Mouse (Mus musculus) gastrocnemius, postnatal 14 days (tissue): ENCODE results near the gene 9930111J21Rik1. TPM values are rescaled to one million over a fixed set of nuclear protein-coding genes. Genes with fewer than 3 reads are reported as not detected.
"Not testable (repeated sequence)": the region's sequence is repeated elsewhere in the genome, so short reads cannot be mapped to it uniquely, and the experiment has no call there.

Experiments
- DNase-seq: peaks from one replicate; pipeline ENCODE4 v3.0.0; 2021; ENCODE audit warnings: mixed read lengths
- intact Hi-C: fragments of 180-260 bp; cut with DNase I; formaldehyde crosslinking; loops from one replicate; pipeline ENCODE4 v1.15.1; 2025; ENCODE audit warnings: low total_unique reads
- total RNA-seq, 2 experiments: library from RNA; stranded (reverse); gene quantifications; 2 replicates each; pipeline ENCODE4 v1.2.3; 2021

9930111J21Rik1 gene
- total RNA-seq, 2 experiments from 2014 or later: 0.90 to 1.0 TPM

- intact Hi-C loops: not testable (repeated sequence)
Observed at GRCm38 (mm10) chr11:48926437-48926836, 52.8 kb downstream of the 9930111J21Rik1 start.

GRCm38 (mm10) chr11:48923818-48924217, 55.4 kb downstream of the 9930111J21Rik1 start:
- intact Hi-C loops, DNase-seq: not testable (repeated sequence)

More at GRCm38 (mm10) chr11:48926437-48926836, 52.8 kb downstream of the 9930111J21Rik1 start:
- DNase-seq: not testable (repeated sequence)

- DNase-seq: no peak
- intact Hi-C loops: no loop called here
Observed at GRCm38 (mm10) chr11:48918380-48918779, 60.8 kb downstream of the 9930111J21Rik1 start.

- DNase-seq: no peak
- intact Hi-C loops: no loop called here
Observed at GRCm38 (mm10) chr11:48913611-48914010, 65.6 kb downstream of the 9930111J21Rik1 start.

GRCm38 (mm10) chr11:48908459-48908858, 70.7 kb downstream of the 9930111J21Rik1 start:
- intact Hi-C loops: no loop called here
- no peak for DNase-seq

GRCm38 (mm10) chr11:48902021-48902420, 77.2 kb downstream of the 9930111J21Rik1 start, which contains the start of gene Gm5431:
Gene Gm5431, minus strand, starts transcription at chr11:48902214.
- DNase-seq: no peak
- intact Hi-C loops: no loop called here

- intact Hi-C loops, DNase-seq: not testable (repeated sequence)
Observed at GRCm38 (mm10) chr11:48901567-48901930, 77.6 kb downstream of the 9930111J21Rik1 start.

GRCm38 (mm10) chr11:48900654-48901566, 78.3 kb downstream of the 9930111J21Rik1 start:
- intact Hi-C loops, DNase-seq: not testable (repeated sequence)

- intact Hi-C loops: no loop called here
- no peak for DNase-seq
Observed at GRCm38 (mm10) chr11:48898812-48899431, 80.3 kb downstream of the 9930111J21Rik1 start.

Other genes starting within 250 kb of the 9930111J21Rik1 start
- gene Rack1, start 179.1 kb downstream of the 9930111J21Rik1 start, total RNA-seq: 100 to 1,000 TPM; 392 to 429 TPM
- gene Trim41, start 162.0 kb downstream of the 9930111J21Rik1 start, total RNA-seq: 10 to 100 TPM; 16.3 to 21.0 TPM
- gene Trim7, start 153.3 kb downstream of the 9930111J21Rik1 start, total RNA-seq: 100 to 1,000 TPM in 1 of 2 experiments, 10 to 100 TPM in 1; 93.7 to 106 TPM
- gene Gm12184, start 152.7 kb downstream of the 9930111J21Rik1 start, total RNA-seq: 1 to 10 TPM; 2.7 to 3.0 TPM
- gene Irgm1, start 107.7 kb downstream of the 9930111J21Rik1 start, total RNA-seq: 1 to 10 TPM; 6.1 to 7.0 TPM
- gene Gm5431, start 77.2 kb downstream of the 9930111J21Rik1 start, total RNA-seq: under 1 TPM; 0.21 to 0.35 TPM
- gene Psme2b, start 33.2 kb downstream of the 9930111J21Rik1 start, total RNA-seq: 1 to 10 TPM in 1 of 2 experiments, under 1 TPM in 1; 0.82 to 1.2 TPM
- gene Olfr56, start 509 bp downstream of the 9930111J21Rik1 start, total RNA-seq: not detected
- under 1 TPM; 0.13 to 0.47 TPM for gene Gm12185, start 12.8 kb upstream of the 9930111J21Rik1 start, total RNA-seq
- gene Tgtp1, start 14.8 kb upstream of the 9930111J21Rik1 start, total RNA-seq: under 1 TPM in 1 of 2 experiments, not detected in 1; 0.14 TPM
- 1 to 10 TPM; 1.0 to 1.4 TPM for gene 9930111J21Rik2, start 71.8 kb upstream of the 9930111J21Rik1 start, total RNA-seq
- gene Tgtp2, start 84.8 kb upstream of the 9930111J21Rik1 start, total RNA-seq: not detected
- gene Ifi47, start 97.2 kb upstream of the 9930111J21Rik1 start, total RNA-seq: 1 to 10 TPM in 1 of 2 experiments, under 1 TPM in 1; 0.93 to 1.5 TPM
- under 1 TPM in 1 of 2 experiments, not detected in 1; 0.04 TPM for gene Olfr1396, start 135.5 kb upstream of the 9930111J21Rik1 start, total RNA-seq
- not detected for gene Olfr1395, start 162.9 kb upstream of the 9930111J21Rik1 start, total RNA-seq
- gene Olfr1394, start 175.0 kb upstream of the 9930111J21Rik1 start, total RNA-seq: not detected
- 1 to 10 TPM; 4.8 to 9.0 TPM for gene Btnl9, start 207.8 kb upstream of the 9930111J21Rik1 start, total RNA-seq
- 10 to 100 TPM; 16.5 to 18.1 TPM for gene Zfp62, start 223.9 kb upstream of the 9930111J21Rik1 start, total RNA-seq